Mouse (Mus musculus): ENCODE measurements around the gene Ankrd11.

DNA sequence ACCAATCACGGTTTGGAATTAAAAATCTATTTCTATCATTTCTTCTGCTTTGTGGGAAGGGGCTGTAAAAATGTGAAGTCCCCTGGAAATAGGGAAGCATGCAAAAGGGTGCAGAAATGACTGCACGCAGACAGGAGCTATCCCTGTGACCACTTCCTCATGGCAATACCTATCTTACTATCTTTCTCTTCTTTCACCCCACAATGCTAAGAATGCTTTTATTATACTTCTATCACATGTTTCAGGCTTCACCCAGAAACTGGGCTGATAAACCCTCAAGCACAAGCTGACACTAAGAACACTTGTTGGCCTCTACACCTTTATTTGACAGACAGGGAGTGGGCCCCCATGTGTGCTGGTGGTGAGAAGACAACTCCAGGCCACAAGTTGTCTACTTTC is 109.5 kb downstream of the Ankrd11 start:
- TF ChIP-seq CTCF (IDR thresholded peaks at IDR 0.05; ENCODE audit: extremely low read depth, insufficient read depth, low read length), result no peak
- no peak for TF ChIP-seq POLR2A (IDR thresholded peaks at IDR 0.05; ENCODE audit: extremely low read depth, insufficient read depth, low read length)

All from cortical plate, adult 2 months (tissue).